Mouse (Mus musculus) limb, embryonic 10.5 days (tissue): Measurements from ENCODE around the gene Cd19. TPM values are rescaled to one million over a fixed set of nuclear protein-coding genes. Genes with fewer than 3 reads are reported as not detected.

ENCODE experiments used
- DNase-seq: peaks from one replicate; pipeline ENCODE4 v3.0.0-alpha.2; 2017; ENCODE audit warnings: low spot score
- H3K27ac ChIP-seq: fragments of 300-500 bp; sonication (generic); 2 replicates; pipeline ENCODE4 v1.5.1; 2016; ENCODE audit warnings: mild to moderate bottlenecking
- H3K27me3 ChIP-seq: fragments of 300-500 bp; sonication (generic); 2 replicates; pipeline ENCODE4 v1.6.1; 2016; ENCODE audit warnings: low read depth, mild to moderate bottlenecking; ENCODE audit not compliant: poor library complexity, severe bottlenecking
- H3K36me3 ChIP-seq: fragments of 300-500 bp; sonication (generic); 2 replicates; pipeline ENCODE4 v1.6.1; 2016; ENCODE audit warnings: mild to moderate bottlenecking, moderate library complexity
- H3K4me1 ChIP-seq: fragments of 300-500 bp; sonication (generic); 2 replicates; pipeline ENCODE4 v1.6.1; 2016
- H3K4me3 ChIP-seq: fragments of 300-500 bp; sonication (generic); 2 replicates; pipeline ENCODE4 v1.5.1; 2016; ENCODE audit warnings: mild to moderate bottlenecking, moderate library complexity
- H3K9me3 ChIP-seq: fragments of 300-500 bp; sonication (generic); replicated peaks from 2 replicates; pipeline ENCODE4 v1.6.1; 2016; ENCODE audit warnings: mild to moderate bottlenecking
- WGBS: fragments of 180-500 bp; shearing (Covaris S2); methylation state at CpG from one replicate; pipeline ENCODE4 v1.1.7; 2016; 5-methylcytosine and 5-hydroxymethylcytosine counted together
- polyA plus RNA-seq: library from polyadenylated mRNA; unstranded; fragments of >200 nt; fragmentation: Nextera tagmentation; extraction: Ambion mirVana; gene quantifications from 2 replicates; pipeline ENCODE4 v1.2.1, GENCODE M21; 2016

Cd19 gene
- polyA plus RNA-seq: not detected in 2 replicates

GRCm38 (mm10) chr7:126414725-126415124, at the start of gene Cd19:
Gene Cd19 (minus strand): TSS chr7:126414889.
- peaks cover 15% of the 10 kb centered on the region; the same call in 1 of the 2 replicates for H3K4me1 ChIP-seq
- no peak within 1 kb of the TSS for H3K4me3 ChIP-seq
- DNase-seq: no peak
- WGBS: 89% methylated on average over 6 of the region's 6 CpGs
- no peak within 1 kb of the TSS for H3K27ac ChIP-seq
- H3K36me3 ChIP-seq: no peaks in the 10 kb centered on the region
- no peaks in the 10 kb centered on the region for H3K9me3 ChIP-seq
- H3K27me3 ChIP-seq: no peaks in the 10 kb centered on the region

GRCm38 (mm10) chr7:126464121-126464520, 49.4 kb upstream of the Cd19 start:
- WGBS: 47% methylated on average over 4 of the region's 4 CpGs
- H3K36me3 ChIP-seq: peaks cover 35% of the 10 kb centered on the region
- no peak overlapping the region for H3K27ac ChIP-seq
- H3K4me3 ChIP-seq: no peak overlapping the region
- peaks cover 8% of the 10 kb centered on the region; the same call in 1 of the 2 replicates for H3K27me3 ChIP-seq
- no peak for DNase-seq
- H3K9me3 ChIP-seq: no peaks in the 10 kb centered on the region
- peaks cover 53% of the 10 kb centered on the region for H3K4me1 ChIP-seq

DNA sequence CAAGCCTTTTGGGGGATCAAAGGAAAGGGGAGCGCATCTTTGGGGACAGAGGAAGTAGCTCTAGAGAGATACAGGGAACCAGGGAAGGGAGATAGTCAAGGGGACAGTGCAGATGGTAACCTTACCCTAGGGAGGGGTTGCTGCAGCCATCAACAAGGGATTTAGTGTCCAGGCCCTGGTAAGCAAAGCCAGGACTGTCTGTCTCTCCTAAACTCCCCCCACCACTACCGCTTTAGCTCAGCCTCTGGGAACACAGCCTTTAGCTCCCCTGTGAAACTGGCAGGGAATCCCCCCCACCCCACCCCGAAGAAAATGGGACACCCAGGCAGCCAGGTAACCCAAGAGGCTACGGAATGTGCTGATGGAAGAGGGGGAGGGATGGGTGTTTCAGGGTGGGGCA, 48.9 kb upstream of the Cd19 start:
- peaks cover 8% of the 10 kb centered on the region; the same call in 1 of the 2 replicates for H3K27me3 ChIP-seq
- H3K27ac ChIP-seq: peak overlapping the region; percentile 27; the same call in 1 of the 2 replicates
- no peak overlapping the region for H3K4me3 ChIP-seq
- 50% methylated on average over 4 of the region's 4 CpGs for WGBS
- H3K4me1 ChIP-seq: peaks cover 53% of the 10 kb centered on the region
- H3K36me3 ChIP-seq: peaks cover 29% of the 10 kb centered on the region
- H3K9me3 ChIP-seq: no peaks in the 10 kb centered on the region
- DNase-seq: no peak

GRCm38 (mm10) chr7:126463004-126463403, 48.3 kb upstream of the Cd19 start, which contains the start of gene Atp2a1:
Gene Atp2a1 (minus strand): TSS chr7:126463108.
- WGBS: 44% methylated on average over 5 of the region's 5 CpGs
- H3K36me3 ChIP-seq: peaks cover 24% of the 10 kb centered on the region
- H3K9me3 ChIP-seq: no peaks in the 10 kb centered on the region
- peaks cover 8% of the 10 kb centered on the region; the same call in 1 of the 2 replicates for H3K27me3 ChIP-seq
- H3K27ac ChIP-seq: peak within 1 kb of the TSS; percentile 56
- peaks cover 53% of the 10 kb centered on the region for H3K4me1 ChIP-seq
- no peak for DNase-seq
- H3K4me3 ChIP-seq: no peak within 1 kb of the TSS; the same call in 1 of the 2 replicates

- peak overlapping the region; percentile 72; the same call in 1 of the 2 replicates for H3K27ac ChIP-seq
- no peak overlapping the region for H3K4me3 ChIP-seq
Measured at GRCm38 (mm10) chr7:126461626-126462025, 46.9 kb upstream of the Cd19 start.

DNA sequence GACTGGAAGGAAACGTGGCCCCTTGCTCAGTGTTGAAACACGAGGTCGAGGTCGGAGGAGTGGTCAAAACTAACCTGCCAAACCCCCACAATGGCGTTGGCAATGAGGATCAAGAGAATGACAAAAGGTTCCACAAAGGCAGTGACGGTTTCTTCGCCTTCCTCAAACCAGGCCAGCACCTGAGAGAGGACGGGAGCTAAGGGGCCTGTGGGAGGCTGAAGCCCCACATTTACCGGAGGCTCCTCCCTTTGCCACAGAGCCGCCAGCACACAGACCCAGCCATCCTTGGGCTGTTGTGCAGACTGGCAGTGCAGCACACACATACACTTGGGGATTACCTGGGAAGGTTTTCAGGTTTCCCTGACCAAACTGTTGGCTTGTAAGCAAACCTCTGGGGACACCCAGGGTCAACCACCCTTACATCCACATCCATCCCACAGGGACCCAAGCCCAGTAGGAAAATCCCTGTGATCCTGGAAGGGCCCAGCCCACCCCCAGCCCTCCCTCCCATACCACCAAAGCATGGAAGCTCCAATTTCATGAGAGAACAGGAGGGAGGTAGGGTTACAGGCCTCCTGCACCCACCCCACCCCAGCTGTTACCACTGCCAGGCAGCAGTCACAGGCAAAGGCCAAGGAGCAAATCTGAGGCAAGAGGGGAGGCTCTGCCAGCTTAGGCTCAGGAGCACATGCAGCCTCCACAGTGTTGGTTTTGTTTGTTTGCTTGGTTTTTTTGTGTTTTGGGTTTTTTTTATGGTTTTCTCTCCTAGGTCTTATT, 46.1 kb upstream of the Cd19 start:
- H3K36me3 ChIP-seq: 0 out of 2 replicates have a peak, but pooled peaks cover 3% of the 10 kb centered on the region
- H3K9me3 ChIP-seq: no peaks in the 10 kb centered on the region
- no peak overlapping the region for H3K4me3 ChIP-seq
- WGBS: 46% methylated on average over 10 of the region's 10 CpGs
- peak overlapping the region; percentile 72 for H3K27ac ChIP-seq
- no peak for DNase-seq
- H3K4me1 ChIP-seq: peaks cover 50% of the 10 kb centered on the region
- H3K27me3 ChIP-seq: peaks cover 8% of the 10 kb centered on the region; the same call in 1 of the 2 replicates

More at GRCm38 (mm10) chr7:126461626-126462025, 46.9 kb upstream of the Cd19 start:
- Histone ChIP-seq H3K27me3 (peaks cover 8% of the 10 kb centered on the region; the same call in 1 of the 2 replicates), H3K9me3 (no peaks in the 10 kb centered on the region), H3K36me3 (peaks cover 10% of the 10 kb centered on the region), H3K4me1 (peaks cover 53% of the 10 kb centered on the region)
- no peak for DNase-seq
- 73% methylated on average over 3 of the region's 3 CpGs for WGBS

- WGBS: 81% methylated on average over 11 of the region's 11 CpGs
Measured at GRCm38 (mm10) chr7:126458844-126459618, 44.3 kb upstream of the Cd19 start.

DNA sequence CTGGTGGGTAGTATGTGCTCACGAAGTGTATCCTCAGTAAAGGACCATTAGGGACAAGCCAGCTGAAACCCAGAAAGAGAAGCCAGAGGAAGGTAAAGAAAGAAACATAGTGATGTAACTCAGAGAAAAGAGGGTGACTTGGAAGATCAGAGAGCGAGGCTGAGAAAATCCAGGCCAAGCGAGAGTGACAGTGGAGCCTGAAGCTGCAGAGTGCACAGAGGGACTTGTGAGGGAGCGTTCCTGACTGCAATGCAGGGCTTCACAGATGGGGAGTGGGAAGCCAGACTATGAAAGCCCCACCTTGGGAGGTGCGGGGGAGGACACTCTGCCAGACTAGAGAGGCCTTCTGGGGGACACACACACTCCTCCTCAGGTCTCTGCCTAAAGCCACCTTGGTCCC, 43.5 kb upstream of the Cd19 start:
- no peak overlapping the region for H3K27ac ChIP-seq
- no peak overlapping the region for H3K4me3 ChIP-seq
- H3K4me1 ChIP-seq: peaks cover 30% of the 10 kb centered on the region
- 84% methylated on average over 5 of the region's 5 CpGs for WGBS
- H3K36me3 ChIP-seq: no peaks in the 10 kb centered on the region
- H3K9me3 ChIP-seq: no peaks in the 10 kb centered on the region
- peaks cover 4% of the 10 kb centered on the region; the same call in 1 of the 2 replicates for H3K27me3 ChIP-seq
- no peak for DNase-seq

More at GRCm38 (mm10) chr7:126458844-126459618, 44.3 kb upstream of the Cd19 start:
- no peak for DNase-seq
- Histone ChIP-seq H3K36me3 (no peaks in the 10 kb centered on the region), H3K4me1 (peaks cover 37% of the 10 kb centered on the region), H3K27ac (no peak overlapping the region), H3K27me3 (peaks cover 8% of the 10 kb centered on the region; the same call in 1 of the 2 replicates), H3K9me3 (no peaks in the 10 kb centered on the region), H3K4me3 (no peak overlapping the region)

DNA sequence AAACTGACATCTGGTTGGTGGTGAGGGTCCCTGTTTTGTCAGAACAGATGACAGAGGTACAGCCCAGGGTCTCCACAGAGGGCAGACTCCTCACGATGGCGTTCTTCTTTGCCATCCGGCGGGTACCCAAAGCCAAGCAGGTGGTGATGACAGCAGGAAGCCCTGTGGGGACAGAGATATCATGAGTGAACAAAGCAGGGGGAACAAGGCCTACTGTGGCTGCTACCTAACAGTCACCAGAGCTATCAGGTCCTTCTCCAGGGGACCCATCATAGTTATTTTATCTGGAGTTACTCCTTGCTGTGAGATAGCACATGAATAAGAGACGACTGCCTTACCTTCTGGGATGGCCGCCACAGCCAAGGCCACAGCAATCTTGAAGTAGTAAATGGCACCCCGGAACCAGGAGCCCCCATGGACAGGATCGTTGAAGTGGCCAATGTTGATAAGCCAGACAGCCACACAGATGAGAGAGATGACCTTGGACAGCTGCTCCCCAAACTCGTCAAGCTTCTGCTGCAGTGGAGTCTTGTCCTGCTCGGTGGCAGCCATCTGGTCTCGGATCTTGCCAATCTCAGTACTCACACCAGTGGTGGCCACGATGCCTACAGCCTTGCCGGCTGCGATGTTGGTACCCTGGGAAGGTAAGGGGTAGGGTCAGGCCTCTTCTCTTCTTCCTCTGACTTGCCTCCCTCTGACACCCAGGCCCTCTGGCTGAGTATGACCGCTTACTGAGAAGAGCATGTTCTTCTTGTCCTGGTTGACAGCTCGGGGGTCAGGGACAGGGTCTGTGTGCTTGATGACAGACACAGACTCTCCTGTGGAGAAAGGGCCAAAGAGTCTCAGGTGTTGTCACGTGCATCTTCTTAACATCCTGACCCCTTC, 41.9 kb upstream of the Cd19 start:
- H3K36me3 ChIP-seq: no peaks in the 10 kb centered on the region
- no peak for DNase-seq
- 91% methylated on average over 17 of the region's 17 CpGs for whole genome bisulfite sequencing
- H3K27me3 ChIP-seq: no peaks in the 10 kb centered on the region; the same call in 1 of the 2 replicates
- H3K4me1 ChIP-seq: peaks cover 16% of the 10 kb centered on the region
- no peak overlapping the region for H3K4me3 ChIP-seq
- H3K9me3 ChIP-seq: no peaks in the 10 kb centered on the region
- no peak overlapping the region for H3K27ac ChIP-seq

GRCm38 (mm10) chr7:126455242-126455641, 40.6 kb upstream of the Cd19 start:
- H3K27ac ChIP-seq: no peak overlapping the region
- no peaks in the 10 kb centered on the region for H3K9me3 ChIP-seq
- no peaks in the 10 kb centered on the region for H3K27me3 ChIP-seq
- no peaks in the 10 kb centered on the region for H3K36me3 ChIP-seq
- no peak overlapping the region for H3K4me3 ChIP-seq
- WGBS: 88% methylated on average over 2 of the region's 2 CpGs
- 0 out of 2 replicates have a peak, but pooled peaks cover 3% of the 10 kb centered on the region for H3K4me1 ChIP-seq
- DNase-seq: no peak

DNA sequence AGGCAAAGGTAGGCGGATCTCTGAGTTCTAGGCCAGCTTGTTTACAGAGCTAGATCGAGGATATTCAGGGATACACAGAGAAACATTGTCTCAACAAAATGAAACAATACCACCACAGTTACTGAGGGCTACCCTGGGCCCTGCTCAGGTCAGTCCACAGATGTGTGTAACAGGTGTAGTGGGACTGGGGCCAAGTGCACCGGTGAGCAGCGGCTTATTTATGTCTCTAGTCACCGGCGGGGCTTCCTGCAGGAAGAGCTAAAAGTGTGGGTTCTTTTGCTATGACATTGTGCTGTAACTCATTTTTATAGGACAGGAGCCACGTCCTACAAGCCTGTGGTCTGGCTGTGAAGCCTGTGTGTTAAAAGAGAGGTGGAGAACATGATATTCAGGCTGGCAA, 39.2 kb upstream of the Cd19 start:
- Histone ChIP-seq H3K27ac (no peak overlapping the region), H3K36me3 (0 out of 2 replicates have a peak, but pooled peaks cover 4% of the 10 kb centered on the region), H3K27me3 (no peaks in the 10 kb centered on the region), H3K4me1 (no peaks in the 10 kb centered on the region), H3K4me3 (no peak overlapping the region), H3K9me3 (no peaks in the 10 kb centered on the region)
- 56% methylated on average over 7 of the region's 7 CpGs for WGBS
- DNase-seq: no peak

DNA sequence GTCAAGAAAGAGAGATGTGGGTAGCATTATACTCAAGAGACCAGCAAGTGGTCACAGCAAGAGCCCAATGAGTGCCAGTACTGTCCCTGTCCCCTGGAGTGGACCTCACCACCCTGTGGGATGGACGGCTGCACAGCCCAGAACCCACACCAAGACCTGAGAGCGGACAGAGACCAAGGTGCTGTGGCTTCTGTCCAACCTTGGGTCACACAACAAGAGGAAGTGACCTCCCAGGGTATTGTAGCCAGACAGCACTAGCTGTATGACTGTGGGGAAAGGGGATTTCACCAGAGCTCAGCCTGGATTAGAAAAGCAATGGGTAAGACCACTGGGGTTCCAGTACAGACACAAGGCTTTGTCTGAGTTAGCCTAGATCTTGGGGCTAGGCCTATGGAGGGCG, 37.6 kb upstream of the Cd19 start:
- H3K4me3 ChIP-seq: no peak overlapping the region
- DNase-seq: no peak
- no peaks in the 10 kb centered on the region for H3K27me3 ChIP-seq
- H3K36me3 ChIP-seq: peaks cover 19% of the 10 kb centered on the region
- no peak overlapping the region for H3K27ac ChIP-seq
- no peaks in the 10 kb centered on the region for H3K4me1 ChIP-seq
- H3K9me3 ChIP-seq: no peaks in the 10 kb centered on the region
- 84% methylated on average over 3 of the region's 3 CpGs for WGBS
